Mouse (Mus musculus): ENCODE measurements around the gene Gnl1.

- peak; percentile 95 for TF ChIP-seq CTCF (IDR thresholded peaks at IDR 0.05; ENCODE audit: insufficient read depth, low read length)
- 0 out of 2 replicates have a peak, but pooled peaks have one; percentile 3 for TF ChIP-seq POLR2A (IDR thresholded peaks at IDR 0.05; ENCODE audit: borderline replicate concordance, extremely low read depth, low read depth, low read length)
These were observed 17.3 kb downstream of the Gnl1 start for GRCm38 (mm10) chr17:35996949-35997348.
